Mouse (Mus musculus): Measurements from ENCODE around the gene Cyb561a3. TPM values are rescaled to one million over a fixed set of nuclear protein-coding genes. Genes with fewer than 3 reads are reported as not detected.
A peak's percentile ranks its signal among the peaks of the same experiment; 100 is the strongest.

Cyb561a3 gene
- polyA plus RNA-seq, 1 experiment from 2014 or later, result 22.5 TPM

DNA sequence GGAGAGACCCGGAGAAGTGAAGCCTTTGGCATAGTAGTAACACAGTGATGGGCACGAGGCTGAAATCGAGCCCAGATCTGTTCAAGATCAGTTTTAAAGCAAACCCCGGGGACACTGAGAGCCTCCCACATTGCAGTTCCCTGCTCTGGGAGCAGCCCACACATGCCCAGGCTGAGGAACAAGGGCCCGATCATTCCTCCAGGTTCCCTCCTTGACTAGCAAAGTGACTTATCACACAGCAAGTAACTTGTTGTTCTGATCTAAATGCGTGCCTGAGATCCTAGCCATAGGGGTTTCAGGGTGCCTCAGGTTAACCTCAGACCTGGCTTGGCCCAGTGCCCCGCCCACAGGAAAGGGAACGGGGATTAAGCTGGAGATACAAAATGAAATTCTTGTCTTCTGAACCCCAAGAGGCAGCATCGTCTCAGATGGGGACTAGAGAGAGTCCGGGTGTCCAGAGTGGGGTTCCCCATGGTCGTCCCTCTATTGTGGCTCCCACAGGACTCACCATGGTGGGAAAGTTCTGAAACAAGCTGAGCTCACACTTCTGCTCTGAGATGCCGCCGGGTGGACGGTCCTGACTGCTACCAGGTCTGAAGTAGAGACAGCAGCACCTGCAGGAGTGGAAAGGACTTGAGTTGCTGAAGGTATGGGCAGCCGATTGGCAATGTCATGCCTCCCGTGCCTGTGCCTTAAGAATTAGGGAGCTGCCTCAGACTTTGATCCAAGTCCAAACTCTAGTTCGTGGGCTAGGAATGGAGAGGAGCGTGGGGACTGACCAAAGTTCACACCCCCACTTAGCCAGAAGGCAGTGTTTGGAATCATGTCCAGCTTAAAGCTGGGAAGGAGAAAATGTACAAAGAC lies 26.9 kb downstream of the Cyb561a3 start:
- peak overlapping the region; percentile 91 for H3K4me3 ChIP-seq (ENCODE audit: low read length)
- peak overlapping the region; percentile 94 for H3K27ac ChIP-seq (ENCODE audit: low read length)
- peak overlapping the region; percentile 97 for H3K9ac ChIP-seq (ENCODE audit: low read depth, low read length)
- H3K4me1 ChIP-seq (ENCODE audit: control insufficient read depth, insufficient read depth, low read length), result peaks cover 17% of the 10 kb centered on the region
- 74% methylated on average over 18 of the region's 18 CpGs for WGBS
- no peaks in the 10 kb centered on the region for H3K9me3 ChIP-seq (ENCODE audit: control insufficient read depth, low read length)
- no peaks in the 10 kb centered on the region for H3K27me3 ChIP-seq (replicated peaks; ENCODE audit: control insufficient read depth, insufficient read depth, low read length)
- peak; percentile 18 for ATAC-seq
- peaks cover 10% of the 10 kb centered on the region; the same call in 1 of the 2 replicates for H3K36me3 ChIP-seq (ENCODE audit: control insufficient read depth, insufficient read depth, low read length)
- H3K4me2 ChIP-seq (ENCODE audit: low read depth, low read length), result peak overlapping the region; percentile 61

DNA sequence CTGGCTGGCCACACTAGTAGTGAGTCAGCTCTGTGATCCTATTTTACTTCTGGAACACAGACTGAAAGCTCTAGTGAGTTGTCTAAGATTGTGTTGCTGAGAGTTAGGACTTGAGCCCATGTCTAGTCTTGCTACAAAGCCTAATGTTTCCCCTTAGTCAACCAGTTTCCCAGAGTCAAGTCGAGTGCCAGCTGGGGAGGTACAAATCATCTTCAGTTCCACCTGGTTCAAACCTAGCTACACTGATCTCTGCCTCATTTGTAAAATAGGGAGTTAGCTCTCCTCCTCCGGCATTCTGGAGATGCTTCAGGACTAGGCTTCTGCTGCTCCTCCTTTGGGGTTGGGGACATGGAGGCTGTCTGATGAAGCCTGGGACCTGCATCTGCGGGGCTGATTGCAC lies 27.6 kb downstream of the Cyb561a3 start:
- 40% methylated on average over 3 of the region's 3 CpGs for WGBS
- H3K4me2 ChIP-seq (ENCODE audit: low read depth, low read length), result peak overlapping the region; percentile 61
- peak overlapping the region; percentile 94 for H3K27ac ChIP-seq (ENCODE audit: low read length)
- no peak for ATAC-seq
- peaks cover 17% of the 10 kb centered on the region for H3K4me1 ChIP-seq (ENCODE audit: control insufficient read depth, insufficient read depth, low read length)
- no peaks in the 10 kb centered on the region for H3K9me3 ChIP-seq (ENCODE audit: control insufficient read depth, low read length)
- peak overlapping the region; percentile 97 for H3K9ac ChIP-seq (ENCODE audit: low read depth, low read length)
- no peaks in the 10 kb centered on the region for H3K27me3 ChIP-seq (replicated peaks; ENCODE audit: control insufficient read depth, insufficient read depth, low read length)
- peaks cover 14% of the 10 kb centered on the region for H3K36me3 ChIP-seq (ENCODE audit: control insufficient read depth, insufficient read depth, low read length)
- H3K4me3 ChIP-seq (ENCODE audit: low read length), result peak overlapping the region; percentile 91

DNA sequence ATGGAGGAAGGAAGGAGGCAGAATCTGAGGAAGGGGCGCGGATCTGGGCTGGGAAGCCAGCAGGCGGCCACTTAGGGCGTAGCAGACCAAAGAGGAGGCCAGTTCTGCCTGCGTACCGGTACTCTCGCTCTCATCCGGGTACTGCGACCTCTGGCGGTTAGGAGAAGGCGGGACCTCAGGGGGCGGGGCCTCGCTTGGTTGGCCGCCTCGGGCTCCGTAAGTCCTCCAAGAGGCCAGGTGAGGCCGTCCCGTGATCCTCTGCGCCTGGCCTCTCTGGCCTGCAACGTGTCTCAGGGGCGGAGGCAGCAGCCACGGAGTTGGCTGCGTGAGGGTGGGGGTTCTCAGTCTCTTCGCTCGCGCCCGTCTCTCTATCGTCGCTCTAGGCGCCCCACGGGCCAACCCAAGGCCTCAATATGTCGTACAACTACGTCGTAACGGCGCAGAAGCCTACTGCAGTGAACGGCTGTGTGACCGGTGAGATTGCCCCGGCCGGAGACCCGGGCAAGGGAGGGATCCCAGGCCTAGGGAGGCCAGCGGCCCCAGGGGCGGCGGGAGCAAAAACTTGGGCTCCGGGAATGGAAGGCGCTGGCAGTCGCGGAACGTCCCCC lies 28.4 kb downstream of the Cyb561a3 start, which contains the start of the genes Ddb1 and Tkfc:
Gene Ddb1, plus strand, starts transcription at position 35 of the 608 bp plus-strand sequence.
Gene Tkfc, minus strand, starts transcription at position 362 of the 608 bp plus-strand sequence.
- peaks cover 19% of the 10 kb centered on the region for H3K36me3 ChIP-seq (ENCODE audit: control insufficient read depth, insufficient read depth, low read length)
- WGBS, result 1% methylated on average over 49 of the region's 49 CpGs
- peak within 1 kb of the TSS; percentile 69 for H3K4me2 ChIP-seq (ENCODE audit: low read depth, low read length)
- H3K27me3 ChIP-seq (replicated peaks; ENCODE audit: control insufficient read depth, insufficient read depth, low read length), result no peaks in the 10 kb centered on the region
- H3K4me3 ChIP-seq (ENCODE audit: low read length), result peak within 1 kb of the TSS; percentile 91
- no peaks in the 10 kb centered on the region for H3K9me3 ChIP-seq (ENCODE audit: control insufficient read depth, low read length)
- ATAC-seq, result peak; percentile 97
- peak within 1 kb of the TSS; percentile 94 for H3K27ac ChIP-seq (ENCODE audit: low read length)
- H3K9ac ChIP-seq (ENCODE audit: low read depth, low read length), result peak within 1 kb of the TSS; percentile 97
- peaks cover 17% of the 10 kb centered on the region for H3K4me1 ChIP-seq (ENCODE audit: control insufficient read depth, insufficient read depth, low read length)

DNA sequence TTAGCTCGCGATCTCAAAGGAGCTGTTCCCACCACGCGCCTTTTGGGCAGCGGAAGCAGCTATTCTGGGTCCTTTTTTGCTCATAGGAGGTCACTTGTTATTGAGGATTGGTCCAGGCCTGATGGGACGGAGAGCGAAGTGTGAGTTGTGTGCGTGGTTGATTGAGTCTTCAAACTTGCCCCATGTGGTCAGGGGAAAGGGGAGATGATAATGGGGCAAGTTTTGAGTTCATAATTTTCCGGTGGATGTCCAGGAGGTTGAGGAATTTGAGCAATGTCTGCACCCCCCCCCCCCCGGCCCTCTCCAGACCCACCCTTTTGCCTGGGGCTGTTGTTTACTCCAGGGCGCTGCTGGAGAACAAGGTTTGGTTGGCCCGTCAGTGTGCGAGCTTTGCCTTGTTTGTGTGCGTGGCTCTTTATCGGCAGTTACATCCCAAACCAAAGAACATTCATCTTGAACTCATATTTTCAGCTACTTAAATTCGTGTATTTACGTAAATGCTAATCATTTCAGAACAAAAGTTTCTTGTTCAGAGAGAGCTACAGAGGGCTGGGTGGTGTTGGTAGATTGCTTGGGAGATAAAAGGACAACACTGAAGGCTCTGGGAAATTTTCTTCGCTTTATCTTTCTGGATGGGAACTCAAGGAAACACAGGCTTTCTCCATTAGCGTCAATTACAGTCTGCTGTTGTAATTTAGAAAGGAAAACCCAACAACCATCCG lies 29.1 kb downstream of the Cyb561a3 start:
- H3K4me2 ChIP-seq (ENCODE audit: low read depth, low read length), result peak overlapping the region; percentile 69
- whole genome bisulfite sequencing, result 4% methylated on average over 20 of the region's 20 CpGs
- peak overlapping the region; percentile 93 for H3K27ac ChIP-seq (ENCODE audit: low read length)
- H3K27me3 ChIP-seq (replicated peaks; ENCODE audit: control insufficient read depth, insufficient read depth, low read length), result no peaks in the 10 kb centered on the region
- peak overlapping the region; percentile 91 for H3K4me3 ChIP-seq (ENCODE audit: low read length)
- peaks cover 17% of the 10 kb centered on the region for H3K4me1 ChIP-seq (ENCODE audit: control insufficient read depth, insufficient read depth, low read length)
- no peaks in the 10 kb centered on the region for H3K9me3 ChIP-seq (ENCODE audit: control insufficient read depth, low read length)
- peak; percentile 7; the same call in 1 of the 2 replicates for ATAC-seq
- H3K9ac ChIP-seq (ENCODE audit: low read depth, low read length), result peak overlapping the region; percentile 97
- H3K36me3 ChIP-seq (ENCODE audit: control insufficient read depth, insufficient read depth, low read length), result peaks cover 22% of the 10 kb centered on the region

DNA sequence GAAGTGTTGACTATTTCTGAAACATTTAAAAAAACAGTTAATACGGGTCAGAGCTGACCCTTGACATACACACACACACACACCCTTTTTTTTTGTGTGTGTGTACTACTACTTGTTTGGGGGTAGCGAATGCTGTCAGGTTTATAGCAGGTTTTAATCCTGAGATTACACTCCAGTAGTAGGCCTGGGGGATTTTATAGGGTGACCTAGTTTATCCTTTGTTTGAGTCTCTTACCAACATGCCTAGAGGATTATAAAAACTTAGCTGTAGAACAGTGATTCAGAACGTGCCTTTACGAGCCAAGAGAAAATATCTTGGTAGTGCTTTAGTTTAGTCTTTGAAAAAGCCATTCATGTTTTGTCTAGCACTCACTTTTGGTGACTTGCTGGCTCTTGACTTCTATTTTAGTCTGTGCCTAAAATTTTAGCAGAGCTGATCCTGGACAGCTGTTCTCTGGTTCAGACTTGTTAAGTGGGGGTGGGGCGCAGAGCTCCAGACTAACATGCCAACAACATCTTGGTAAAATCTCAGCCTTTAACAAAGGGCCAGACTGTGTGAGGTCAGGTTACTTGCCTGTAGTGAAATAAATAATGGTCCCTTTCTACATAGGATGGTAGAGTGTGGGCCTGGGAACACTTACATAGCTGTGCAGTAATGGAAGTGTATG lies 31.7 kb downstream of the Cyb561a3 start:
- Histone ChIP-seq H3K9ac (ENCODE audit: low read depth, low read length) (no peak overlapping the region), H3K27me3 (replicated peaks; ENCODE audit: control insufficient read depth, insufficient read depth, low read length) (no peaks in the 10 kb centered on the region), H3K36me3 (ENCODE audit: control insufficient read depth, insufficient read depth, low read length) (peaks cover 35% of the 10 kb centered on the region), H3K27ac (ENCODE audit: low read length) (no peak overlapping the region), H3K4me2 (ENCODE audit: low read depth, low read length) (no peak overlapping the region), H3K4me1 (ENCODE audit: control insufficient read depth, insufficient read depth, low read length) (peaks cover 12% of the 10 kb centered on the region), H3K9me3 (ENCODE audit: control insufficient read depth, low read length) (no peaks in the 10 kb centered on the region), H3K4me3 (ENCODE audit: low read length) (no peak overlapping the region)
- 75% methylated on average over 5 of the region's 5 CpGs for WGBS
- no peak for ATAC-seq

DNA sequence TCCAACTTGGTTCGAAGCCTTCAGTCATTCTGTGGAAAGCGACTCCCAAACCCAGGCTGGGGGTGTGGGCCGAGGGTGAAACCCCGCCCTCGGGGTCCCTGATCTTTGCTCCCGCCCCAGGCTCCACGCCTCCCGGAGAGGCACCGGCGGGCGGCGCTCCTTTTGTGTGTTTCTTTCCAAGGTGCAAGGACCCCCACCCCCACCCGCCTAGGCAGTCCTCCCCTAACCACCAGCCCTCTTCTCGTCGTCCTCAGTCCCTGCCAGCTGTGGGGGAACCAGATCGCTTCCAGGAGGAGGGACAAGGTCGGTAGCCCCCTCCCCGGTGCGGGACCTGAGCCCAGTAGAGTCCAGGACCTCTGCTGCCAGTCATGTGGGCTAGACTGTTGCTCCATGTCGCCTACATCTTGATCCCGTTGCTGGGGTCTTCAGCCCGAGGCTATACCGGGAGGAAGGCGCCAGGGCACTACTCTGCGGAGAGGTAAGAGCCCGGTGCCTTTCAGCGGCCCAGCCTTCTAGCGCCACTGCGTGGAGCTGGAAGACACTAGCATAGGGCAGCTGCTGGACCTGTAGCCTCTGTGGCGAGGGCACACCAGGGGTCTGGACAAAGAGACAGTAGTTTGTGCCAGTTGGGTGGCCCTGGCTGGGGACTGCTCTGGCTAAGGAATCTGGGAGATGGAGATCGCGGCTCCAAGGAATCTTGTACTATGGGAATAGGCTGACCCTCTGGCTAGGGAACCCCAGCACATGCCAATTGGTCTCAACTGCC lies 57.3 kb downstream of the Cyb561a3 start, which contains the start of gene Vwce:
Gene Vwce, plus strand, starts transcription at position 108 of the 766 bp plus-strand sequence.
- peak; percentile 88 for ATAC-seq
- peak within 1 kb of the TSS; percentile 43 for H3K27ac ChIP-seq (ENCODE audit: low read length)
- 1% methylated on average over 32 of the region's 32 CpGs for WGBS

DNA sequence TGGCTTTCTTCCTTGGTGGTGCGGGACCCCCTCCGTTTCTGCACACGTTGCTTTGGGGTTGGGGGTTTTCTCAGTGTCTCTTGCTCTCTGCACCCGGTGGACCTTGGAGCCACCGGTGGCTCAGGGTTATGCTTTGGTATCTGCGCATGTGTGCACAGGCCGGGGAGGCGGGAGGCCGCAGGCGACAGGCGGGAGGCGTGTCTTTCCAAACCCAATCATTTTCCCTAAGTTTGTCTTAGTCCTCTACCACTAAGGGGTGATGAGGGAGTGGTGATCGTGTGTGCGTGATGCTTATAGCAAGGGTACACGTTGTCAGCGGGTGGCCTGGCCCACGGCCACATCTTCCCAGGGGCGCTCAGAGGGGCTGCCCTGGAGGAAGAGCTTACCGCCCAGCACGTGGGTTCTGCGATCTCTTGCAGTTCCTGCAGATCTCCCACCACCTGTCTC lies 57.9 kb downstream of the Cyb561a3 start:
- H3K4me2 ChIP-seq (ENCODE audit: low read depth, low read length), result peak overlapping the region; percentile 93
- H3K27me3 ChIP-seq (replicated peaks; ENCODE audit: control insufficient read depth, insufficient read depth, low read length), result no peaks in the 10 kb centered on the region
- H3K36me3 ChIP-seq (ENCODE audit: control insufficient read depth, insufficient read depth, low read length), result peaks cover 4% of the 10 kb centered on the region; the same call in 1 of the 2 replicates
- no peaks in the 10 kb centered on the region for H3K9me3 ChIP-seq (ENCODE audit: control insufficient read depth, low read length)
- H3K27ac ChIP-seq (ENCODE audit: low read length), result 0 out of 2 replicates have a peak overlapping the region, but pooled peaks have one; percentile 43
- H3K4me1 ChIP-seq (ENCODE audit: control insufficient read depth, insufficient read depth, low read length), result peaks cover 18% of the 10 kb centered on the region
- peak; percentile 95 for ATAC-seq
- H3K4me3 ChIP-seq (ENCODE audit: low read length), result peak overlapping the region; percentile 59
- peak overlapping the region; percentile 75 for H3K9ac ChIP-seq (ENCODE audit: low read depth, low read length)
- 3% methylated on average over 21 of the region's 21 CpGs for WGBS

More for the DNA sequence above, 57.3 kb downstream of the Cyb561a3 start, which contains the start of gene Vwce:
- H3K9me3 ChIP-seq (ENCODE audit: control insufficient read depth, low read length), result no peaks in the 10 kb centered on the region
- H3K4me1 ChIP-seq (ENCODE audit: control insufficient read depth, insufficient read depth, low read length), result peaks cover 18% of the 10 kb centered on the region
- H3K9ac ChIP-seq (ENCODE audit: low read depth, low read length), result peak within 1 kb of the TSS; percentile 75
- peak within 1 kb of the TSS; percentile 93 for H3K4me2 ChIP-seq (ENCODE audit: low read depth, low read length)
- H3K27me3 ChIP-seq (replicated peaks; ENCODE audit: control insufficient read depth, insufficient read depth, low read length), result no peaks in the 10 kb centered on the region
- H3K4me3 ChIP-seq (ENCODE audit: low read length), result peak within 1 kb of the TSS; percentile 59
- peaks cover 8% of the 10 kb centered on the region; the same call in 1 of the 2 replicates for H3K36me3 ChIP-seq (ENCODE audit: control insufficient read depth, insufficient read depth, low read length)

DNA sequence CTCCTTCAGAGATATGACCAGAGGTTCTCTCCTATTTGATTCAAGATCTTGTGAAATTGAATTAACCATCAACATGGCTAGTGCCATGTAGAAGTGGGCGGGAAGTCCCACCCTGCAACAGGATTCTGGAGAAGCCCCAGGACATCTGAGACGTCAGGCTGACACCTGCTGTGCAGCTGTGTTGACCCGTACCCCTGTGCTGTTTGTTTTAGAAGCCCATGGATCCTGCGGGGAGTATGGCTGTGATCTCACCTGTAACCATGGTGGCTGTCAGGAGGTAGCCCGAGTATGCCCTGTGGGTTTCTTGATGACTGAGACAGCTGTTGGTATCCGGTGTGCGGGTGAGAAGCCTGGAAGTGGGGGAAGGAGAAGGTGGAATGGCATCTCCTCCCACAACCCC lies 60.9 kb downstream of the Cyb561a3 start:
- Histone ChIP-seq H3K4me1 (ENCODE audit: control insufficient read depth, insufficient read depth, low read length) (peaks cover 18% of the 10 kb centered on the region), H3K9ac (ENCODE audit: low read depth, low read length) (no peak overlapping the region), H3K27ac (ENCODE audit: low read length) (no peak overlapping the region), H3K4me3 (ENCODE audit: low read length) (no peak overlapping the region), H3K9me3 (ENCODE audit: control insufficient read depth, low read length) (no peaks in the 10 kb centered on the region), H3K4me2 (ENCODE audit: low read depth, low read length) (no peak overlapping the region), H3K36me3 (ENCODE audit: control insufficient read depth, insufficient read depth, low read length) (no peaks in the 10 kb centered on the region), H3K27me3 (replicated peaks; ENCODE audit: control insufficient read depth, insufficient read depth, low read length) (no peaks in the 10 kb centered on the region)
- WGBS, result 43% methylated on average over 7 of the region's 7 CpGs
- no peak for ATAC-seq

Data from intestine, embryonic 16.5 days (tissue).